Mouse (Mus musculus): ENCODE measurements around the gene Vangl2. TPM values are rescaled to one million over a fixed set of nuclear protein-coding genes. Genes with fewer than 3 reads are reported as not detected.
"Not testable (repeated sequence)": the region's sequence is repeated elsewhere in the genome, so short reads cannot be mapped to it uniquely, and the experiment has no call there.

The Vangl2 gene
- total RNA-seq, 2 experiments from 2014 or later: 0.42 to 1.6 TPM

DNA sequence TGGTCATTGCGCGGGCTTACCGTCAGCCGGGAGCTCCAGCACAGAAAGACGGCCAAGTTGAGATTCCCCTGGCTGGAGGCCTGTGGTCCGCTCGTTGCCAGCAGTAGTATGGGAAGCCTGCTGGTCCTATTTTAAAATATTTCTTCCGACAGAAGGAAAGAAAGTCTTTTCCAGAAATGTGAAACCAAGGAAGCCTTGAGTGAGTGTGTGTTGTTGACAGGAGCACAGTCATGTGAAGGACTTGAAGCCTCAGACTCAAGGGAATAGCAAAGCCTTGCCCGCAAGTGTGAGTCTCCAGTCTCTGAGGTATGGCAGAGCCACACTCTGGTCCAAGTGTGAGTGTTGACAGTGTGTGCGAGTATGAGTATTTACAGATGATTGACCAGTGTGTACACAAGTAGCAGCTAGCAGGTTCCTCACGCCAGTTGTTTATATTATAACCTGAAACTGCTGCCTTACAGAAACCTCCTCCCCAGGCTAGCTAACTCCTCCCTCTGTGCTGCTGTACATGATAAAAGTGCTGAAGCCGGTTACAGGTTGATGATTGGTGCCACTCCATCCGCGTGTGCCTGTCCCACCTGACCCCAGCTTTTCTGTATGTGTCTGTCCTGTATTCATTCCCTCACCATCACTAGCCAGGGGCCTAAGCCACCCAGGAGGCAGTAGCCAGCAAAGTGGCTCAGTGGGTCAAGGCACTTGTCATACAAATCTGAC lies 51.3 kb downstream of the Vangl2 start:
- no peak for ATAC-seq (replicated peaks; ENCODE audit: low FRiP score, low TSS enrichment, poor library complexity, severe bottlenecking)

DNA sequence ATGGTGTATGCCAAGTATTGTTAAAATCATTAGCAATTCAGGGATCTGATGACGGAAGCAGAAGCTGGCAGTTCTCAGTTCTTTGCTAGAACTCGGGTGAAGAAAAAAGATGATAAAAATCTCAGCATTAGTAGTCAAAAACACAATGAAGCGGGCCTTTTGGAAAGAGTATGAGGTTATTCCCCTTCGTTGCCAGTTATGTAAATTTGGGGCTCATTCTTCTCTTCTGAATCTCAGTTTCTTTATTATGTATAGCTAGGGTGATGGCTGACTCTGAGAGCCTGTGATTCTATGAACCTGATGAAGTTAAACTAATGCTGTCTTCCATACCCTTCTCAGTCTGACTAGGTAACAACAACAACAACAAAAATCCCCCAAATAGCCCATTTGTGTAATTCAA lies 52.4 kb downstream of the Vangl2 start:
- no peak for ATAC-seq (replicated peaks; ENCODE audit: low FRiP score, low TSS enrichment, poor library complexity, severe bottlenecking)

DNA sequence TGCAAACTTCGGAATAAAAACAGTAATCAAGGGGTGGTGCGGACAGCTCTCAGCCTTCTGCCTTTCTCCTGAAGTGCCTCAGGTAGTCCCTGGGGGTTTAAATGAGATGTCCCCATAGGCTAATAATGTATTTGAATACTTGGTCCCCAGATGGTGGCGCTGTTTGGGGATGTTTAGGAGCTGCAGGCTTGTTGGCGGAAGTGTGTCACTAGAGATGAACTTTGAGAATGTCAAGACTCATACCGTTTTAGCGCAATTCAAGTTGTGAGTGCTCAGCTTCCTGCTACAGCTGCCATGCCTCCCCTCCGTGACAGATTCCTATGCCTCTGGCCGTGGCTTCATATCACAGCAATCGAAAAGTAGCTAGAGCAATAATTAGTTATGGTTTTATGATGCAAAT lies 52.9 kb downstream of the Vangl2 start:
- no peak for ATAC-seq (replicated peaks; ENCODE audit: low FRiP score, low TSS enrichment, poor library complexity, severe bottlenecking)

DNA sequence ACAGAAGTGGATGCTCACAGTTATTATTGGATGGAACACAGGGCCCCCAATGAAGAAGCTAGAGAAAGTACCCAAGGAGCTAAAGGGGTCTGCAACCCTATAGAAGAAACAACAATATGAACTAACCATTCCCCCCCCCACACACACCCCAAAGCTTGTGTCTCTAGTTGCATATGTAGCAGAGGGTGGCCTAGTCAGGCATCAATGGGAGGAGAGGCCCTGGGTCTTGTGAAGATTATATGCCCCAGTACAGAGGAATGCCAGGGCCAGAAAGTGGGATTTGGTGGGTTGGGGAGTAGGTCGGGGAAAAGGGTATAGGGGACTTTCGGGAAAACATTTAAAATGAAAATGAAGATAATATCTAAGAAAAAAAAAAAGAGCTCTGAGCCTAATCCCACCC lies 53.9 kb downstream of the Vangl2 start:
- ATAC-seq (replicated peaks; ENCODE audit: low FRiP score, low TSS enrichment, poor library complexity, severe bottlenecking): not testable (repeated sequence)

DNA sequence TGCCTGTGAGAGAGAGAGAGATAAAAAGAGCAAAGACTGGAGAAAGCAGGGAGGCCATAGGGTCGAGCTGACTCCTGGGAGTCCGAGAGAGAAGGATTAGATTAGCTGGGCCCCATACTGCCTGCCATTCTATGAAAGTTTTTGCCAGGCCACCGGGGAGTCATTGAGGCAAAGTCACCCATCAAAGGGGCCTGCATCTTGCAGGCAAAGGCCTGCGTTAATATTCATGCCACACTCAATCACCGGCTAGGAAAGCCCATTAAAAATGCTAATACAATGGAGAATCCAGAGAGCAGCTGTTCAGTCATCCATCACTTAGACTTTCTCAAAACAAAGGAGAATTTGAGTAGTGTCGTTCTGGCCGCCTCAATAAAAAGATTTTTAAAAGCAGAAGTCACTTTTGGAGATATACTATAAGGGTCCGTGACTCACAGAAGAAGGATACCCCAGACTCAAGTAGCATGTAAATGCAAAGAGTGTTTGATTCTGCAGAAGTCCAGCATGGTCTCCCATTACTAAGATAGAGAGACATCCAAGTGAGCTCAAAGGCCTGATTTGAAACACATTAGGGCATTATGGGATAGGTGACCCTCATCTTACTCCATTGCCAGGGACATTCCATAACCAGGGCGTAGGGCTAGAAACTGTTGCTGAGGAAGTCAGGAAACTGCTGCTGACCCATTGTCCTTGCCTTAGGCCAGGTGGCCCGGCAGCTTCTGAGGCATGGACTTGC lies 57.2 kb downstream of the Vangl2 start:
- ATAC-seq (replicated peaks; ENCODE audit: low FRiP score, low TSS enrichment, poor library complexity, severe bottlenecking): no peak

DNA sequence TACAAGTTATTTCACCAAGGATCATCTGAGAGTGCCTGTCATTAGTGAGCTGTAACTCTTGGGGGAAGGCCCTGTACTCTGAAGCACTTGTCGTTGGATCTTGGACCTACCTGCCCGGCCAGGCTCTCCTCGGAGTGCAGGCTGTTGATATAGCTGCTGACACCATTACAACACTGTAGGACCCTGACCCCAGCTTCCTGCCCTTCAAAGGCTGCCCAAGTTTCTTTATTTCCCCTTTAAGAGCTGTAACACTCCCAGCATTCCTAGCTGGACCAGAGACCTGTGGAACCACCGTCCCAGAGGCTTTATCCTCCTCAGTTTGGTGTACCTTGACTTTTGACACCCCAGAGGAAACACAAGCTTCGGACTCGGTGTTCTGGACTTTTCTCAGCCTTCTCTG lies 59.0 kb downstream of the Vangl2 start:
- ATAC-seq (replicated peaks; ENCODE audit: low FRiP score, low TSS enrichment, poor library complexity, severe bottlenecking): no peak

DNA sequence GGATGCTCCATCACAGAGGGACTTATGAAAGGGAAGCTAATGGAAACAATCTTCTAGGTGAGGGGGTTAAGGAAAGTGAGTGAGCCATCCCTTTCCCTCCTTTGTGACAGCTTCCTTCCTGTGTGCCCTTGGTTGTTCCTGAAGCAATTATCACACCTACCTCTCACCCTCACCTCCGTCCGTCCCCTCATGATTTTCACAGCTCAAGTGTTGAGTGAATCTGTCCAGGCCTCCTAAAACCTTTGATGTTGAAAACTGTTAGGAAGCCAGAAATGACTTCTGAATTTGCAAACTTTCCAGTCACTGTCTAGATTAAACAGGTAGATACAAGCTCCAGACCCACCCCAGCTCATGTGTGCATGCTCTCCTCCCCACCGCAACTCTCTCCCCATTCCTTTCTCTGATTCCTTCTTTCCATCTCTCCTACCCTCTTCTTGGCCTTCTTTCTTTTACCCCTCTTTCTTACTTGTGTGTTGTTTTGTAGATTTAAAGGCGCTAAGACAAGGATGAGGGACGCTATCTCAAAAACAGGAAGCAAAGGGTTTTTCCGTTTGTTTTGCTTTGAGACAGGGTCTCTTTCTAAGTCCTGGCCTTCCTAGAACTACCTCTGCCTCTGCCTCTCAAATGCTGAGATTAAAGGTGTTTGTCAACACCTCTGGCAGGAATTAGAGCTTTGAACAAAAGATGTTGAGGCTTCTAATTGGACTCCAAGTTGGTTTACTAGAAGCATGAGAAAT lies 62.0 kb downstream of the Vangl2 start:
- no peak for ATAC-seq (replicated peaks; ENCODE audit: low FRiP score, low TSS enrichment, poor library complexity, severe bottlenecking)

DNA sequence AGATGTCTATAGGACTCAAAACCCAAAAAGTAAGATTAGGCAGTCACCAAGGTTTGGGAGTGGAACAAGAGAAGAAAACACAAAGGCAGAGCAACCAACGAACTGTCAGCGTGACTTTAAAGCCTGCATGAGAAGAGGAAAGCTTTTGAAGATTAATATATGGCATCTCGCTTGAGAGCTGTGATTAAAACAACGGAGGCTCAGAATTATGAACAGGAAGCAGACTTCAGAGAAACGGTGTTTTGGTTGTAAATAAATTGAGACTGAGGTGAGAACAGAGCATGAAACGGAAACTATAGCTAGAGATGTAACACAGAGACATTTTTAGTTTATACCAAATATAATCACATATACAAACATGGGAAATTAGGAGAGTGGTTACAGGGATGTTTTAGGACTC lies 64.6 kb downstream of the Vangl2 start:
- ATAC-seq (replicated peaks; ENCODE audit: low FRiP score, low TSS enrichment, poor library complexity, severe bottlenecking): no peak

DNA sequence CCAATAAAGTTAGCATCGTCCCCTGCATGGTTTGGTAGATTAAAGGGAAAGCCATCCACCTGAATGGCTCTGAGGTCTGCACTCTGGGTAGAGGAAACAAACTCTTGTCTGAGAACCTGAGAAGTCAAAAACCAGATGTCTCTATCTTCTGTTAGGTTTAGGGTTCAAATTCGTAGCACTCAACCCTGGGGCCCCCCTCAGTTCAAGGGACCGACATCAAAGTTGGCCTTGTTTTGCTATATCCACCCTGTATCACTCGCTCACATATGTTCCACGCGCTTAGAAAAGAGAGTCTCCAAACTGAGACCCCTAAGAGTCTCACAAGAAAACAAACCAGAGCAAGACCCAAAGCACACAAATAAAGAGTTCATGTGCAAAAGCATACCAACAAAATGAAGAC lies 66.5 kb downstream of the Vangl2 start:
- ATAC-seq (replicated peaks; ENCODE audit: low FRiP score, low TSS enrichment, poor library complexity, severe bottlenecking): no peak

DNA sequence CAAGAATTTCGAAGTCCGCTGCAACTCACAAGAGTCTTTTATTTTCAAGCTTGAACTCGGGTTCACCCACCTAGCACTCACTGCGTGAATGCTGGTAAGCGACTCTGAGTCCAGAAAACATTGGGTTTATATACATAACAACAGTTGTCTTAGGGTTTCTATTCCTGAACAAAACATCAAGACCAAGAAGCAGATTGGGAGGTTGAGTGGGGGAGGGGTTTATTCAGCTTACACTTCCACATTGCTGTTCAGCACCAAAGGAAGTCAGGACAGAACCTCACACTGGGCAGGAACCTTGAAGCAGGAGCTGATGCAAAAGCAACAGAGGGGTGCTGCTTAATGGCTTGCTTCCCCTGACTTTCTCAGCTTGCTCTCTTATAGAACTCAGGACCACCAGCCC lies 67.5 kb downstream of the Vangl2 start:
- ATAC-seq (replicated peaks; ENCODE audit: low FRiP score, low TSS enrichment, poor library complexity, severe bottlenecking): no peak

DNA sequence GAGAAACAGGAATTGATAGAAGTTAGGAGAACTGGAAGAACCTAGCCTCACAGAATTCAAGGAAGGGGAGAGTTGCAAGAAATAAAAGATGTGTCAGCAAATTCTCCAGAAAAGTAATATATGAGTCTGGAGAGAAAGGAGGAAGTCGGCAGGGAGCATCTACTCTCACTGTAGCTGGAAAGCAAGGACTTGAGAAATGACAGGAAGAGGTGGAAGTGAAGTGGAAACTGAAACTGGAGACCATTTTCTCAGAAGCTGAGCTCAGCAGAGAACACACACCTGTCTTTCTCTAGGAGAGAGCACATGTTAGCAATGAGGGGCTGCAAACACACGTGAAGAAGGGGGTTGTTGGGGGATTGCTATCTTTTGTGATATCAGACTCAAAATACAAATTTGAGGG lies 70.8 kb downstream of the Vangl2 start:
- no peak for ATAC-seq (replicated peaks; ENCODE audit: low FRiP score, low TSS enrichment, poor library complexity, severe bottlenecking)

DNA sequence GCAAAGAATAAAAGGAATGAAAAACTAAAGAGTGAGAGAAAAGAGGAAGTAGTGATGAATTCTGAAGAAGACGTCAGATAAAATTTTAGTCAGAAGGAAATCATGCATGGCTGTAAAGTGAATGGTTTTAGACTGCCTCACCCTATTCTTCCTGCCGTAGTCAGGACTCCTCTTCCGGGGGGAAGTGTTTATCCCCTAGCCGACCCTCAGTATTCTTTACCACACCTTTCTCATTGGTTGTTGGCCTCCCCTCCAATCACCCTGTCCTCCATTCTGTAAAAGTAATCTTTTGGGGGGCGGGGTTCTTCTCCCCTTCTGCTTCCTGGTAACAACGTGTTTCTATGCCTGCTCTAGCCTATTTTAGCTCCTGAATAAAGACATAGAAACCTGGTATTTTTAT lies 73.2 kb downstream of the Vangl2 start:
- ATAC-seq (replicated peaks; ENCODE audit: low FRiP score, low TSS enrichment, poor library complexity, severe bottlenecking): no peak

Other genes starting within 250 kb of the Vangl2 start
- gene Cd84, start 188.7 kb downstream of the Vangl2 start, total RNA-seq (2014; fragmentation: Nextera tagmentation): 17.2 and 17.3 TPM in 2 replicates
- gene Cd84, start 188.7 kb downstream of the Vangl2 start, total RNA-seq (2017): 20.1 and 61.3 TPM in 2 replicates
- gene Gm10521, start 132.8 kb downstream of the Vangl2 start, total RNA-seq (2014; fragmentation: Nextera tagmentation): 2.6 and 2.7 TPM in 2 replicates
- 1.1 TPM in 2 replicates for gene Gm10521, start 132.8 kb downstream of the Vangl2 start, total RNA-seq (2017)
- 3.7 and 17.0 TPM in 2 replicates for gene Slamf6, start 110.9 kb downstream of the Vangl2 start, total RNA-seq (2014; fragmentation: Nextera tagmentation)
- gene Slamf6, start 110.9 kb downstream of the Vangl2 start, total RNA-seq (2017): 0.50 and 3.5 TPM in 2 replicates
- gene Nhlh1, start 29.1 kb upstream of the Vangl2 start, total RNA-seq (2014; fragmentation: Nextera tagmentation): not detected in 2 replicates
- not detected in 2 replicates for gene Nhlh1, start 29.1 kb upstream of the Vangl2 start, total RNA-seq (2017)
- 107 and 133 TPM in 2 replicates for gene Copa, start 54.1 kb upstream of the Vangl2 start, total RNA-seq (2014; fragmentation: Nextera tagmentation)
- 107 and 114 TPM in 2 replicates for gene Copa, start 54.1 kb upstream of the Vangl2 start, total RNA-seq (2017)
- gene Ncstn, start 54.4 kb upstream of the Vangl2 start, total RNA-seq (2014; fragmentation: Nextera tagmentation): 42.0 and 57.3 TPM in 2 replicates
- 19.7 and 24.6 TPM in 2 replicates for gene Ncstn, start 54.4 kb upstream of the Vangl2 start, total RNA-seq (2017)
- 31.6 and 53.9 TPM in 2 replicates for gene Pex19, start 98.3 kb upstream of the Vangl2 start, total RNA-seq (2014; fragmentation: Nextera tagmentation)
- gene Pex19, start 98.3 kb upstream of the Vangl2 start, total RNA-seq (2017): 45.1 and 48.2 TPM in 2 replicates
- 106 and 110 TPM in 2 replicates for gene Dcaf8, start 119.6 kb upstream of the Vangl2 start, total RNA-seq (2014; fragmentation: Nextera tagmentation)
- gene Dcaf8, start 119.6 kb upstream of the Vangl2 start, total RNA-seq (2017): 132 and 142 TPM in 2 replicates
- gene Pea15a, start 178.4 kb upstream of the Vangl2 start, total RNA-seq (2014; fragmentation: Nextera tagmentation): 0.50 and 4.7 TPM in 2 replicates
- 2.0 TPM in 1 of 2 replicates, not detected in the other for gene Pea15a, start 178.4 kb upstream of the Vangl2 start, total RNA-seq (2017)
- not detected in 2 replicates for gene Casq1, start 191.4 kb upstream of the Vangl2 start, total RNA-seq (2014; fragmentation: Nextera tagmentation)
- not detected in 2 replicates for gene Casq1, start 191.4 kb upstream of the Vangl2 start, total RNA-seq (2017)
- gene Atp1a4, start 230.0 kb upstream of the Vangl2 start, total RNA-seq (2014; fragmentation: Nextera tagmentation): not detected in 2 replicates
- gene Atp1a4, start 230.0 kb upstream of the Vangl2 start, total RNA-seq (2017): not detected in 2 replicates
- 9.3 and 23.6 TPM in 2 replicates for gene Igsf8, start 233.2 kb upstream of the Vangl2 start, total RNA-seq (2014; fragmentation: Nextera tagmentation)
- 9.7 and 16.4 TPM in 2 replicates for gene Igsf8, start 233.2 kb upstream of the Vangl2 start, total RNA-seq (2017)